Mouse (Mus musculus) cerebellum, postnatal 4 days (tissue): ENCODE measurements at regions not wholly inside any gene's neighbourhood (a gene's known extent, or its start where the extent isn't known, plus 50 kb on each side); places are given as distances from the start of the nearest gene placed in this dataset.

Experiments
- DNase-seq, 2 experiments: peaks; one replicate each; pipeline ENCODE4 v3.0.0; 2022; ENCODE audit warnings: low spot score in 2 of 2, mixed read lengths in 1 of 2

- DNase-seq, result no peak
These were observed 54.3 kb upstream of the Nrbf2 start for GRCm38 (mm10) chr10:67339371-67339929.

DNA sequence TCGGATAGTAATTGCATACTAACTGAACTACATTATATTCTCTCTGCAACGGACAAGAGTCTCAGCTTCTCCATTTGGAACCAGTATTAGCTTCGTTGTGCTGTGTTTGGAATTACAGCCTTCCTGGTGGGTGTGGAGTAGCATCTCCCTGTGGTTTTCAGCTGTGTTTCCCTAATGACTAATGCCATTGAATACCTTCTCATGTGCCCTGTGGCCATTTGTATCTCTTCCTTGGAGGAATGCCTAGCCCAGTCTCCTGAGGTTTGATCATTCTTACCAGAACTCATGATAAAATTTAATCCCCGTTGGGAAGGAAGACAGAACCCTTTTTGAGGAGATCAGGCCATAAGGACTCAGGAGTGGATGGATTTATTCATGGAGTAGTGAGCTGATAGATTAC, 59.6 kb upstream of the Nrbf2 start:
- DNase-seq, result no peak

DNA sequence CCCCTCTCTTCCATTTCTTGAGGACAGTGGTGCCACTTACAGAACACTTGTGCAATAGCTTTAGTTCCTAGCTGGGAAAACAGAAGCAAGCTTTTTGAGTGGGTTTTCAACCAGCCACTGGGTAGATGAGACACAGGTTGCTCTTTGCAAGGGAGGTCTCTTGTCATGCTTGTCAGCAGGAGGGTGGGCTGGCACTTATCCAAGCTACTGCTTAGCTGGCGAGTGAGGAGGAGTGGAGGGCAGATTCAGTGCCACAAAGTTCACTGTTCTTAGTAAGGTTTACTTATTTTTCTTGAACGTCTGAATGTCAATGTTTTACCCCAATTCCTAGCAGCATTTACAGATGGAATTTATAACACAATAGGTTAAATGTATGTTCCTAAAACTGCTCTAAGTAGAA, 65.9 kb upstream of the Nrbf2 start:
- peak in 1 of 2 experiments; percentile 13 for DNase-seq

- DNase-seq, result no peak
These were observed 75.7 kb upstream of the Nrbf2 start for GRCm38 (mm10) chr10:67360793-67361192.

GRCm38 (mm10) chr10:67361281-67361680, 76.2 kb upstream of the Nrbf2 start:
- no peak for DNase-seq

- DNase-seq, result no peak
These were observed 79.5 kb upstream of the Nrbf2 start for GRCm38 (mm10) chr10:67364595-67364994.

DNA sequence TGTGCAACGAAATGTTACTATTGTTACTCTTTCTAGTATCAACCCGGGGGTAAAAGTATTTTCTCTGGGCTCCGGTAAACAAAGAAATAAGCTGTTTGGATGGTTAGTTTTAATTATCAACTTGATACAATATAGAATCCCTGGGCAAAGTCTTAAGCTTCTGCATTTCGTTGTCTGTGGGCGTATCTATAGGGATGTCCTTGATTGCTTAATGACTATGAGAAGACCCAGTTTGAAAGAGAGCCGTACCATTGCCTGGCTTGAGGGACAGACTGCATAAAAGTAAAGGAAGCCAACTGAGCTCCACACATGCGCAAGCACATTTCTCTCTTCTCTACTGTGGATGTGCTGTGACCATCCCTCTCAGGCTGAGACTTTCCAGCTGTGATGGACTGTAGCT, 80.1 kb upstream of the Nrbf2 start:
- no peak for DNase-seq

DNA sequence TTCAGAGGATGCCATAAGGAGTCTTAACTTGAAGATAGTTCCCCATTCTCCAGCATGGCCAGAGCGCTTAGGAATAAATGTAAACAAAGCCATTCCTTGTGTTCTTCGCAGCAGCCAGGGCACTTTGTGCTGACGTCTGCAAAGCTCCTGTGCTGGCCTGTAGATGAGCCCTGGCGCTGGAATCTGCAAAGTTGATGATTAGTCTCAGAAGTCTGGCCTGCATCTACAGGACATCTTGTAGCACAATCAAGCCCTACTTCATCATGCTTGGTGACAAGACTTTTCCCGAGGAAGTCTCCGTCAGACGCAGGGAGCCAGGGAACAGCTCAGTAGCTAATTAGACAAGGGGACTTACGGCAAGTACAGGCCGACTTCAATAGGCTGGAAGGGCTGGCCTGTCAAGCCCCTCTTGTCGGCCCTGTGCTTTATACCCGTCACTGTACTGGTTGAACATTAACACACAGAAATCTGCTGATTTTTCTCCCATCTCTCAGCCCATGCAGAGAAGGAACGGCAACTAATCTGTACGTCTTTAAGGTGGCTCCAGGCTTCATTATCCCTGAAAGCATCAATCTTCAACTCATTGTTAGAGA, 87.6 kb upstream of the Nrbf2 start:
- DNase-seq, result no peak

DNA sequence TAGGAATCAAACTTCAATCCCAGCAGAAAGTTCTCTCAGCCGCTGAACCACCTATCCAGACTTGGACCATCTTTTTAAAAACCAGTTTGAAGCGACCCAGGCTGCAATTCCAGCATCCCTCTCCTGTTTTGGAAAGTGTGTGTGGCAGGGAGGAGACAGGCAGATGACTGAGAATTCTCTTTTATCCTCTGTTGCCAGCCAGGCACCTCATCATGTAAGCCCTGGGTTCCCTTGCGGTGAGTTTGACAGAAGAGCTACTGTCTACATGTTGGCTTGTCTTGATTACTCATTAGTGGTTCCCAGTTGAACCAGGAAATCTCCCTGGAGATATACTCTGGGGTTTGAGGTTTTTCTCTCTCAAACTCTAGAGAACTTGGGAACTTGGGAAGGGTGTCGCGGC, 91.5 kb upstream of the Nrbf2 start:
- DNase-seq, result no peak

GRCm38 (mm10) chr10:67377643-67378223, 92.6 kb upstream of the Nrbf2 start:
- no peak for DNase-seq

GRCm38 (mm10) chr10:67380174-67380573, 95.1 kb upstream of the Nrbf2 start:
- DNase-seq, result no peak

GRCm38 (mm10) chr10:67383352-67383751, 98.2 kb upstream of the Nrbf2 start:
- DNase-seq, result no peak

DNA sequence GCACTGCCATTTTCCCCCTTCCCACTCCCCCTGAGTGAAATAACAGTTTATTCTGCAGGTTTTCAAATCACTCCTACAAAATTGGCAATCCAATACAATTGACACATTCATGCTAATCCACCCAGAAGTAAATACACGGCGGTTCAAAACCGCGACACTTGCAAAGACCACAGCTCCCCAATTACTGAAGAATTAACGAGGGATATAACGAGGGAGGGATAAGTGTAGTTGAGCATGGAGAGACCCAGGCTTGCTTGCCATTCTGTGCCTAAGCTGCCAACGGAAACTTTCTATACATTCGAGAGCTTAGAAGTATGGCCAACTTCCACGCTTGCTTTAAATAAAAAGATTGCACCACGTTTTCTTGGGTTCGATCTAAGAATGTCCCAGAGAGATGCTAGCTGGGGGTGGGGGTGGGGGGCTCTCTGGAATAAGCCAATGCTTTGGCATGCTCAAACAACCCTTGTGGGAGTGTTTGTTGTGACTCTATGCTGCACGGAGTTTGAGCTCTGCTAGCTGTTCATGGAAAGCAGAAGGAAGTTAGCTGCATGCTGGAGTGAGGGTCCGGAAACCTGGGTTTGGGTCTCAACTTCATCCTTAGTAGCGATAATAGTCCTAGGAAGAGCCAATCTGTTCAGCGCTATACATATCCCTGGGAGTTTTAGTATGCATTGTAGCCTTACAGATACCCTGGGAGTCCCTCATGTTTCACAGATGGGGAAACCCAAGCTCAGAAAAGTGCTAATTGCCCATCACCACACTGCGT, 98.9 kb upstream of the Nrbf2 start:
- DNase-seq, result no peak

GRCm38 (mm10) chr10:67384568-67384958, 99.5 kb upstream of the Nrbf2 start:
- no peak for DNase-seq

- DNase-seq, result no peak
These were observed 100.9 kb upstream of the Nrbf2 start for GRCm38 (mm10) chr10:67385966-67386365.

DNA sequence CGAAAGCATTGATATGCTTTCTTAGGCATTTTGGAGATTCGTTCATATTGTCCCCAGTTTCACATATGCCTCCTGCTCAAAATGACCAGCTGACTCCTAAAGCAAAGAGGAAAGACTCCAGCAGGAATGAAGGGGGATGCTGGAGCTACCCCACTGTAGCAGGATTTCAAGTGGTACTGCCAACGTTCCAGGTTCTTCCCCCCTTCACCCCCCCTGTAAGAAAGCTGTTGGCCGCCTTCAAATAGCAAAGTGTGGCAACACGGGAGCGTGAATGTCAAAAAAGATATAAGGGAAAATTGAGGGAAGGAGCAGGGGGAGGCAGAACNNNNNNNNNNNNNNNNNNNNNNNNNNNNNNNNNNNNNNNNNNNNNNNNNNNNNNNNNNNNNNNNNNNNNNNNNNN, 103.7 kb upstream of the Nrbf2 start:
- DNase-seq, result no peak

- DNase-seq, result no peak
These were observed 115.3 kb upstream of the Nrbf2 start for GRCm38 (mm10) chr10:67400434-67400833.

- DNase-seq, result no peak
These were observed 116.3 kb upstream of the Nrbf2 start for GRCm38 (mm10) chr10:67401409-67401808.

DNA sequence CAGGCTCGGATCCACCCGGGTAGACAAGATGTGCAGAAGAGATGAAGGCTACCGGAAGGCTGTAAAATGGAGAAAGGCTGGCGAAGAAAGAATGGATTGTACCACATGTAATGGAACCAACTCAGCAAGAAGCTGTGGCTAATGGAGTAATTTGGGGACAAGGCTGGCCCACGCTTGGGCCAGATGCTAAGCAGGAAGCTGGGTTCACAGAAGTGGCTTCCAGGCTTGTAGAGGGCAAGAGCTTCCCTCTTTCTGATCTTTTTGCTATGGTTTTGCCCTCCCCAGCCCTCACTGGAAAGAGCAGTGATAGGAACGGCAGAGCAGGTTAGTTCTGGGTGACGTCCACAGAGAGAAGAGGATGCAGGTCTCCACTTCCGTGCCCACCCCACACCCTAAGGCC, 117.7 kb upstream of the Egr2 start:
- DNase-seq, result no peak

GRCm38 (mm10) chr10:67420761-67421160, 114.5 kb upstream of the Egr2 start:
- no peak for DNase-seq

GRCm38 (mm10) chr10:67425407-67425806, 109.9 kb upstream of the Egr2 start:
- no peak for DNase-seq

GRCm38 (mm10) chr10:67427220-67427619, 108.1 kb upstream of the Egr2 start:
- DNase-seq, result no peak

- no peak for DNase-seq
These were observed 104.5 kb upstream of the Egr2 start for GRCm38 (mm10) chr10:67430805-67431204.
